Mouse (Mus musculus): ENCODE measurements around the gene H1foo.

H1foo gene

GRCm38 (mm10) chr6:115983306-115984038 is 38.7 kb downstream of the H1foo start:
- in situ Hi-C loops (cut with MboI; ENCODE audit: low sequenced_read_pairs): no loop called here

GRCm38 (mm10) chr6:115984580-115984979 is 39.8 kb downstream of the H1foo start:
- in situ Hi-C loops (cut with MboI; ENCODE audit: low sequenced_read_pairs): no loop called here

- in situ Hi-C loops (cut with MboI; ENCODE audit: low sequenced_read_pairs): no loop called here
These were observed 40.9 kb downstream of the H1foo start for GRCm38 (mm10) chr6:115985622-115986021.

GRCm38 (mm10) chr6:115986472-115987095 is 41.8 kb downstream of the H1foo start:
- in situ Hi-C loops (cut with MboI; ENCODE audit: low sequenced_read_pairs): no loop called here

GRCm38 (mm10) chr6:115987096-115987747 is 42.5 kb downstream of the H1foo start:
- in situ Hi-C loops (cut with MboI; ENCODE audit: low sequenced_read_pairs): no loop called here

- in situ Hi-C loops (cut with MboI; ENCODE audit: low sequenced_read_pairs): no loop called here
These were observed 44.3 kb downstream of the H1foo start for GRCm38 (mm10) chr6:115989032-115989431.

- in situ Hi-C loops (cut with MboI; ENCODE audit: low sequenced_read_pairs): loop anchor here (10.0 kb wide), 1 partner anchor 95 kb away; no protein-coding TSS in a partner anchor
These were observed 44.9 kb downstream of the H1foo start for GRCm38 (mm10) chr6:115989607-115990006.

GRCm38 (mm10) chr6:115990056-115990455 is 45.3 kb downstream of the H1foo start:
- in situ Hi-C loops (cut with MboI; ENCODE audit: low sequenced_read_pairs): loop anchor here (10.0 kb wide), 1 partner anchor 95 kb away; no protein-coding TSS in a partner anchor

GRCm38 (mm10) chr6:115990479-115990878 is 45.7 kb downstream of the H1foo start:
- in situ Hi-C loops (cut with MboI; ENCODE audit: low sequenced_read_pairs): loop anchor here (10.0 kb wide), 1 partner anchor 96 kb away; no protein-coding TSS in a partner anchor

- in situ Hi-C loops (cut with MboI; ENCODE audit: low sequenced_read_pairs): loop anchor here (10.0 kb wide), 1 partner anchor 96 kb away; no protein-coding TSS in a partner anchor
These were observed 46.6 kb downstream of the H1foo start for GRCm38 (mm10) chr6:115991108-115991880.

- in situ Hi-C loops (cut with MboI; ENCODE audit: low sequenced_read_pairs): loop anchor here (10.0 kb wide), 1 partner anchor 97 kb away; no protein-coding TSS in a partner anchor
These were observed 47.3 kb downstream of the H1foo start for GRCm38 (mm10) chr6:115991881-115992620.

- in situ Hi-C loops (cut with MboI; ENCODE audit: low sequenced_read_pairs): loop anchor here (10.0 kb wide), 1 partner anchor 98 kb away; no protein-coding TSS in a partner anchor
These were observed 48.2 kb downstream of the H1foo start for GRCm38 (mm10) chr6:115992981-115993380.

GRCm38 (mm10) chr6:115993463-115994145 is 48.9 kb downstream of the H1foo start:
- in situ Hi-C loops (cut with MboI; ENCODE audit: low sequenced_read_pairs): loop anchor here (10.0 kb wide), 1 partner anchor 99 kb away; no protein-coding TSS in a partner anchor

- in situ Hi-C loops (cut with MboI; ENCODE audit: low sequenced_read_pairs): loop anchor here (10.0 kb wide), 1 partner anchor 100 kb away; no protein-coding TSS in a partner anchor
These were observed 49.6 kb downstream of the H1foo start for GRCm38 (mm10) chr6:115994146-115994876.

GRCm38 (mm10) chr6:115994877-115995520 is 50.3 kb downstream of the H1foo start, which contains the start of gene Plxnd1:
Gene Plxnd1 (minus strand): TSS chr6:115995005.
- in situ Hi-C loops (cut with MboI; ENCODE audit: low sequenced_read_pairs): loop anchor here (10.0 kb wide), 1 partner anchor 100 kb away; no protein-coding TSS in a partner anchor

GRCm38 (mm10) chr6:115995531-115995941 is 50.8 kb downstream of the H1foo start:
- in situ Hi-C loops (cut with MboI; ENCODE audit: low sequenced_read_pairs): loop anchor here (10.0 kb wide), 1 partner anchor 101 kb away; no protein-coding TSS in a partner anchor

GRCm38 (mm10) chr6:115996171-115996851 is 51.6 kb downstream of the H1foo start:
- in situ Hi-C loops (cut with MboI; ENCODE audit: low sequenced_read_pairs): loop anchor here (10.0 kb wide), 1 partner anchor 102 kb away; no protein-coding TSS in a partner anchor
